Mouse (Mus musculus) NIH3T3 (cell line): ENCODE results near the gene Rras2.
A peak's percentile ranks its signal among the peaks of the same experiment; 100 is the strongest.

Source experiments
- DNase-seq: peaks from one replicate; pipeline ENCODE4 v3.0.0-alpha.2; 2012; ENCODE audit warnings: low read depth

Rras2 gene

DNA sequence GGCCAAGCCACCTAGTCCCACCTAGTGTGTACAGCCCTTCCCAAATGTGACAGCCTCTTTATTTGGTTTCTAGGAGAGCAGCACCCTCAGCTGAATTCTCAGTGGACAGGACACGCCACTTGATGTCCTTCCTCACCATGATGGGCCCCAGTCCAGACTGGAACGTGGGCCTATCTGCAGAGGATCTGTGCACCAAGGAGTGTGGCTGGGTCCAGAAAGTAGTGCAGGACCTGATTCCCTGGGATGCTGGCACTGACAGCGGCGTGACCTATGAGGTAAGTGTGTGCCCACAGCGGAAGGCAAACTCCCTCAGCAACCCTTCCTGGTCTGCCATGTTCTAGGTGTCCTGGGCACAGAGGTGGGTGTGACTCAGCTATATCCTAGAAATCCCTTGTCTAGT is 88.8 kb downstream of the Rras2 start:
- no peak for DNase-seq

DNA sequence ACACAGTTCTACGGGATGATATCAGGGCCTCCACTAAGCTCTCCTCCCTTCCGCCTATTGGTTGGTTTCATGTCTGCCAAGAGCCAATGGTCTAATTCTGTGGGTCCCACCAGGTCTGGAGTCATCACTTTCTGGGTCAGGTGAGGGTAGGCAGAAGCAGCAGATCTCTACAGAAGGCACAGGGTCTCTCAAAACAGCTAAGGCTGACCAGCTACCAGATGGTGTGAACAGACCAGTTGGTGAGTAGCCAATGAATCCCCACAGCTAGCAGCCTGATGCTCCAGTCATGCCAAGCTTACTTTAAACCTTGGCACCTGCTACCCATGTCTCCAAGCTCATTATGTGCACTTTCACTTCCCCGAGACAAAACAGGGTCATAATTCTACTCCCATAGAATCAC is 90.2 kb downstream of the Rras2 start:
- DNase-seq: no peak

DNA sequence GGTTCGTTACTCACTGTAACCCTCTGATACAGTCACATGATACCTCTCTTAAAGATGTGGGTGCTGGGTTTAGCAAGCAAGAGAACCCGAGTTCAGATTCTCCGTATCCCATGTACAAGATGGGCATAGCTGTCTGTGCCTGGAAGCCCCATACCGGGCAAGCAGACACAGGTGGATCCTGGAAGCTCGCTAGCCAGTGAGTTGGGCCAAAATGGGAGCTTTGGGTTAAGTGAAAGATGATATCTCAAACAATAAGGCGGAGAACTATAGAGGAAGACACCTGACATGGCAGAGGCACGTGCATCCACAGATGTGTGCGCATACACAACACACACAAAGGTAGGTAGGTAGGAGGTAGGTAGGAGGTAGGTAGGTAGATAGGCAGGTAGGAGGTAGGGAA is 90.7 kb downstream of the Rras2 start:
- no peak for DNase-seq

- DNase-seq: peak; percentile 84
These were observed 96.9 kb downstream of the Rras2 start for GRCm38 (mm10) chr7:114020704-114021093.

DNA sequence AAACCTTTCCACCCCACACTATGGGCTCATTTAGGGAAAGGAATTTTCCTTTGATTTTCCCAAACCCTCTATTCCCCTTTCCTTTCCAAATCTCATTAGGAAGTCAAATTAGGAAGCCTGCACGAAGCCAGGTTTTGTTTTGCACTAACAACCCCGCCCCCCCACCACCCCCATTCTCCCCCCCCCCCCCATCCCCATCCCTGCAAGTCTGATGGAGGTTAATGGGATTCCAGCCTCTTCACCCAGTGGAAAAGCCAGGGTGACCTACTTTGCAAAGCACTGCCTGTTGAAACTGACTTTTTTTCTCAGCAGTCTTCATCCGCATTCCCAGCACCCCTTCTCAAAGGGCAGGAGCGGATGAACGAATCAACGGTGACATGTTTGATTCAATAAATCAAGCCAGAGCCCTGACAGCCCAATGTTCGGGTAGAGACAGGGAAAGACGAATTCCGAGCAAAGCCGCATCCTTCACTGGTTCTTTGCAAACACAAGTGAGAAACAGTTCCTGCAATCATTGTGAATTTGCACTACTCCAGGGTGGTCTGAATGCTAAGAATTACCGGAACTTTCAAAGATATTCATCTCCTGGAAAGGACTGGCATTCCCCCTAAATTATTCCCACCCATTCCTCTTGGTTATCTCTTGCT is 97.4 kb downstream of the Rras2 start:
- no peak for DNase-seq

DNA sequence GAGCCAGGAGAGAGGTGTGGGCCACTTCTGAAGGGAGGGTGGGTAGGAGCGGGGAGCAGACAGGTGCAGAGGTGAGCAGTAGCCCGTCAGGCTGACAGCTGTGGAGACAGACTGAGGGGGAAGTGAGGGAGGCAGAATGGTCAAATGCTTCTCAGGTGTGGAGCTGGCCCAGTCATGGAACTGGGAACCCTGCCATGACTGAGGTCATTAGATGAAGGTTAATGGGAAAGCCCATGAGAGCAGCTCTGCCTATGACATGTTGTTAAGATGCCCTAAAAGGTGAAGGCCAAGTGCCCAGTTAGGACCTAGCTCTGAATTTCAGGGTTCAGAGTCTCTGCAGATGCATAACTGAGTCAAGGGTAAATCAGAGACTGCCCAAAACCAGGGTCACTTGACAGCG is 98.7 kb downstream of the Rras2 start:
- no peak for DNase-seq

DNA sequence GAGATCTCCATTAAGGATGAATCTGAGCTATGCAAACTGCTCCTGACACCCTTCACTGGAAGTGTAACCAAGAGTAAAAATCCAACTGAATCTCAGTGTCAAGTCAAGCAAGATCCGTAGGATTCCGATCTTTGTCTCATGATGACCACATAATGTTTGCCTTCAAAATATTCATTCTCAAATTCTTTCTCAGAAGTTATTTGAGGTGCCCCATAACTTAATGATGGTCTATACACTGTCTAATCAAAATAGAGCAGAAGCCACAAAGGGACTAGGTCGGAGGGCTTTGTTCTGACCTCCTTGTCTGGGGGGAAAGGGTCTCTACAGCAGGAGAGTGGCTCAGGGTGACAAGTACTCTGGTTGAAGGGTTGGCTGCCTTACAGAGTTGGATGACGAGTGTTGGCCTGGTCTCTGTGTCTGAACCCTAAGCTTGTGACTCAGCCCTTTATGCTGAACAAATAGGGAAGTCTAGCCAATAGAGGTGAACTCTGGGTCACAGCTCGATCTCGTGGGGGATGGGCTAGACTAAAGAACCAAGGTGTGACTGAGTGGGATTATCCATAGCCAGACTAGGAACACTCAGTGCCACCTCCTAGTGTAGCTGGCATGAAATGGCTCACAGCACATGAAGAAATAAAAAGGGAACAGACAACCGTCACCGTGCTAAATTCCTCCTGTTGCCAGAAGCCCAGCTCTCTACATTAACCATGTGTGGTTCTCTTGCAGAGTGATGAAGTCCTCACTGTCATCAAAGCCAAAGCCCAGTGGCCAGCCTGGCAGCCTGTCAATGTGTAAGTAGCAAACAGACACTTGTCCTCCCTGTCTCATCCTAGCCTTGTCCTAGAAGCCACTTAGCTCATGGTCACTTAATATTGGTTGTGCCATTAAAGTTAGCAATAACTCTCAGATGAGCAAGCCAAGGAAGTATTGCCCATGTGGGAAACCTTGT is 101.3 kb downstream of the Rras2 start:
- peak; percentile 28 for DNase-seq

GRCm38 (mm10) chr7:114011726-114012443 is 105.7 kb downstream of the Rras2 start:
- peak; percentile 25 for DNase-seq

GRCm38 (mm10) chr7:114007565-114007964 is 110.0 kb downstream of the Rras2 start:
- peak; percentile 44 for DNase-seq

DNA sequence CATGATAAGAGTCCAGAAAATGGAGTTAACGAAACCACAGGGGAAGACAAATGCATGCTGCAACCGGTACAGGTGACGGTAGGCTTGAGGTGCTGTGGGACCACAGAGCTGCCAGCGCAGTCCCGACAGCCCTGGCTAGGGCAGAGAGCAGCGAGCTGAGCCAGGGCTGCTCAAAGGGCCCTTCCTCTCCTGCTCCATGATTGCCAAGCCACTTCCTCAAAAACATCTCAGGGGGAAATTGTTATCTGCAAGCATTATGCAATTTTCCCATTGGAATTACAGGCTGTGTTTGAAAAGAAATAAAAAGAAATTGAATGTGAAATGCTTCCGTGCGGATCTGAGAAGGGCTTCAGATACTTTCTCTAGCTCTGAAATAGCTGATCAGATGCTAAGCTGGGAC is 111.1 kb downstream of the Rras2 start:
- no peak for DNase-seq

- DNase-seq: no peak
These were observed 112.1 kb downstream of the Rras2 start for GRCm38 (mm10) chr7:114005499-114005898.

- DNase-seq: no peak
These were observed 113.4 kb downstream of the Rras2 start for GRCm38 (mm10) chr7:114004171-114004570.

GRCm38 (mm10) chr7:113997675-113998354 is 119.8 kb downstream of the Rras2 start:
- DNase-seq: no peak
